In genomic region chr4:28814476-28814815, GRCm38 (mm10) we compare ENCODE assay signal across 9 mouse cellular contexts. TPM values are rescaled to one million over a fixed set of nuclear protein-coding genes. Genes with fewer than 3 reads are reported as not detected.
DNase-seq lines count a peak whose midpoint lies in the region; ATAC-seq and TF ChIP-seq lines count a peak whose summit lies in the region.
"Had no signal": no experiment of that assay in that cellular context is flagged by ENCODE, and none has a peak within 500 bp of the region (broad histone marks: within the 10 kb centered on the region; RNA-seq: fewer than 3 reads in every experiment).

No protein-coding gene starts in this region.

- no peak for TF ChIP-seq CTCF in heart, postnatal 0 days (IDR thresholded peaks at IDR 0.05; ENCODE audit: low read depth)
- TF ChIP-seq CTCF in liver, postnatal 0 days (IDR thresholded peaks at IDR 0.05; ENCODE audit: low read depth): no peak

- peak overlapping the region; percentile 68 for H3K4me3 ChIP-seq in heart, embryonic 15.5 days
- H3K4me3 ChIP-seq in heart, postnatal 0 days (ENCODE audit: low read depth, low read length): peak overlapping the region; percentile 79
- H3K4me3 ChIP-seq in liver, postnatal 0 days (ENCODE audit: low read depth, low read length): peak overlapping the region; percentile 66

- 1% methylated on average over 8 of the region's 8 CpGs for whole genome bisulfite sequencing in heart, embryonic 15.5 days
- WGBS in heart, postnatal 0 days: 2% methylated on average over 8 of the region's 8 CpGs
- under 1% methylated on average over 8 of the region's 8 CpGs for whole genome bisulfite sequencing in liver, postnatal 0 days (ENCODE audit: insufficient replicate concordance)

- H3K9me3 ChIP-seq in heart, embryonic 15.5 days (replicated peaks): no peaks in the 10 kb centered on the region
- H3K9me3 ChIP-seq in heart, postnatal 0 days (replicated peaks; ENCODE audit: control insufficient read depth, low read length): no peaks in the 10 kb centered on the region
- H3K9me3 ChIP-seq in liver, postnatal 0 days (ENCODE audit: low read length): no peaks in the 10 kb centered on the region

- ATAC-seq in heart, embryonic 15.5 days (replicated peaks; ENCODE audit: insufficient number of reproducible peaks, insufficient read depth, low FRiP score, low read depth): no peak
- no peak for ATAC-seq in heart, postnatal 0 days (ENCODE audit: insufficient read depth, low read depth)
- ATAC-seq in liver, postnatal 0 days: no peak
- ATAC-seq in granulocyte monocyte progenitor cell, adult 5-6 weeks (replicated peaks; ENCODE audit: poor library complexity, severe bottlenecking): no peak

- H3K27ac ChIP-seq in heart, embryonic 15.5 days: peak overlapping the region; percentile 98
- peak overlapping the region; percentile 96 for H3K27ac ChIP-seq in heart, postnatal 0 days (ENCODE audit: low read depth)
- H3K27ac ChIP-seq in liver, postnatal 0 days (ENCODE audit: low read depth): no peak overlapping the region

- H3K36me3 ChIP-seq in heart, embryonic 15.5 days: no peaks in the 10 kb centered on the region
- no peaks in the 10 kb centered on the region for H3K36me3 ChIP-seq in heart, postnatal 0 days (replicated peaks; ENCODE audit: control insufficient read depth, insufficient read depth, low read length)
- no peaks in the 10 kb centered on the region for H3K36me3 ChIP-seq in liver, postnatal 0 days (replicated peaks; ENCODE audit: insufficient read depth, low read length)
- H3K36me3 ChIP-seq: G1E had no signal

- no peaks in the 10 kb centered on the region for H3K27me3 ChIP-seq in heart, embryonic 15.5 days
- H3K27me3 ChIP-seq in heart, postnatal 0 days (ENCODE audit: control insufficient read depth, insufficient read depth, low read length): no peaks in the 10 kb centered on the region
- H3K27me3 ChIP-seq in liver, postnatal 0 days (ENCODE audit: insufficient read depth, low read length): peaks cover 45% of the 10 kb centered on the region

- no peak for DNase-seq in heart, adult 11 months
- DNase-seq in Muller cell, postnatal 12 days (ENCODE audit: inconsistent ontology term): peak; percentile 49
- peak; percentile 25 for DNase-seq in heart, postnatal 0 days (ENCODE audit: low spot score)
- DNase-seq in liver, postnatal 0 days: no peak
- no peak for DNase-seq in adrenal gland, postnatal 10 days
- no peak for DNase-seq in adrenal gland, adult 2 months

- TF ChIP-seq EP300 in heart, postnatal 0 days (IDR thresholded peaks at IDR 0.05; ENCODE audit: low read depth): no peak
- TF ChIP-seq EP300 in liver, postnatal 0 days (IDR thresholded peaks at IDR 0.05; ENCODE audit: low read depth): no peak

- H3K4me1 ChIP-seq in heart, embryonic 15.5 days (replicated peaks): no peaks in the 10 kb centered on the region
- H3K4me1 ChIP-seq in heart, postnatal 0 days (ENCODE audit: control insufficient read depth, insufficient read depth): no peaks in the 10 kb centered on the region
- H3K4me1 ChIP-seq in liver, postnatal 0 days (ENCODE audit: insufficient read depth): peaks cover 17% of the 10 kb centered on the region

- peak overlapping the region; percentile 83 for H3K4me2 ChIP-seq in heart, embryonic 15.5 days
- H3K4me2 ChIP-seq in heart, postnatal 0 days (ENCODE audit: low read depth, low read length): peak overlapping the region; percentile 86
- H3K4me2 ChIP-seq in liver, postnatal 0 days (ENCODE audit: low read depth, low read length): peak overlapping the region; percentile 95

- H3K9ac ChIP-seq in heart, embryonic 15.5 days: peak overlapping the region; percentile 91
- H3K9ac ChIP-seq in heart, postnatal 0 days (replicated peaks; ENCODE audit: low read depth, low read length): peak overlapping the region; percentile 72; the same call in 1 of the 2 replicates
- no peak overlapping the region for H3K9ac ChIP-seq in liver, postnatal 0 days (replicated peaks)

RNA-seq across cellular contexts. Expression of gene Epha7, which starts 1.5 kb away (rescaled TPM):
- polyA plus RNA-seq in heart, embryonic 15.5 days (2015; fragmentation: Nextera tagmentation; extraction: Ambion mirVana): 27.6 and 29.2 TPM in 2 replicates
- 6.5 and 8.7 TPM in 2 replicates for total RNA-seq in heart, postnatal 0 days (2014; rRNA removed; ENCODE audit: low replicate concordance)
- polyA plus RNA-seq in heart, postnatal 0 days (2015; fragmentation: Nextera tagmentation; extraction: Ambion mirVana): 11.2 and 12.9 TPM in 2 replicates
- 1.1 and 1.2 TPM in 2 replicates for polyA plus RNA-seq in liver, postnatal 0 days (2015; fragmentation: Nextera tagmentation; extraction: Ambion mirVana)
- 1 to 10 TPM; 2.5 to 3.8 TPM for total RNA-seq in adrenal gland, postnatal 10 days (2021)
- total RNA-seq in adrenal gland, adult 2 months (2021): 1 to 10 TPM; 2.3 to 3.6 TPM
- 0.16 and 0.42 TPM in 2 replicates for polyA plus RNA-seq in adrenal gland, adult 2 months (2012; rRNA removed)
- total RNA-seq in granulocyte monocyte progenitor cell, adult 5-6 weeks (2014; fragmentation: Nextera tagmentation): 5.5 and 7.6 TPM in 2 replicates
- 8.5 and 8.8 TPM in 2 replicates for total RNA-seq in granulocyte monocyte progenitor cell, adult 5-6 weeks (2017)
- polyA plus RNA-seq: G1E had no signal

Comparison
In these comparisons a context has a peak if more than half of its experiments do, and no peak if none do; other contexts are left out.
1. DNase-seq: peak in Muller cell, postnatal 12 days (single experiment) and heart, postnatal 0 days (single experiment); none in heart, adult 11 months (single experiment), liver, postnatal 0 days (single experiment), adrenal gland, postnatal 10 days (single experiment) and adrenal gland, adult 2 months (single experiment).
2. Peak in every context shown above with its lines, with median percentiles within 50 percentile points of each other: H3K4me2 ChIP-seq and H3K4me3 ChIP-seq.